Mouse (Mus musculus) adrenal gland, postnatal 10 days (tissue): ENCODE measurements around the gene Rpusd3. TPM values are rescaled to one million over a fixed set of nuclear protein-coding genes. Genes with fewer than 3 reads are reported as not detected.

Source experiments
- DNase-seq: peaks from one replicate; pipeline ENCODE4 v3.0.0; 2021; ENCODE audit warnings: mixed read lengths
- total RNA-seq, 2 experiments: library from RNA; stranded (reverse); gene quantifications; 2 replicates each; pipeline ENCODE4 v1.2.3; 2021

Gene Rpusd3
- total RNA-seq, 2 experiments from 2014 or later = 16.4 to 24.4 TPM

DNA sequence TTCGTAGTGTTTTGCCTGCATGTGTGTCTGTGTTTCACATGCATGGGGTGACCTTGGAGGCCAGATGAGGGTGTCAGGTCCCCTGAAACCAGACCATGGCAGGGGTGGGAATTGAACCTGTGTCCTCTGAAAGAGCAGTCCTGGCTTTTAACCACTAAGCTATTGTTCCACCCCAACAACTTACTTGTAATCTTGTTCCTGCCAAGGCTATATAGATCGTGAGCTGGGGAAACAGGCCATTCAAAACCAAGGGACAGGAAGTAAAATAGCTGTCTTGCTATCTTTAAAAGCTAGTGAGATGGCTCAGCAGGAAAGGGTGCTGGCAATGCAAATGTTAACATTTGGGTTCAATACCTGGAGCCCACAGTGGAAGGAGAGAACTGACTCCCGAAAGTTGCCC, 10.8 kb upstream of the Rpusd3 start:
- no peak for DNase-seq

DNA sequence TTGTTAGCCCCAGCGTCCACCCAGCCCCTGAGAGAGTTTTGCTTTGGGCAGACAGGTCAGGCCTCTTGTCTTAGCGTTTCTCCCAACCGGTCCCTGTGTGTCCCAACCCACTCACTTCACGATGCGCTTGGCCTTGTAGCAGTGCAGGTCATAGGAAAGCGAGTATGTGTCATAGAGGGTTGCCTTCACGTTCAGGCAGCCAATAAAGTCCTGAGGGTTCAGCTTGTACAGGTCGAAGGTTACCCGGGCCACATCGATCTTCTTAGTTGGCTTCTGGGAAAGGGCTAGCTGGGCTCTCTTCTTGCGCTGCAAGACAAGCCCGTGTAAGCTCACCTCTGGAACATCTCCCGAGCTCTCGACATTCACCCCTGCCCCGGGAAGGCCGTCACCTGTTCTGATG, 8.9 kb upstream of the Rpusd3 start:
- DNase-seq = no peak

DNA sequence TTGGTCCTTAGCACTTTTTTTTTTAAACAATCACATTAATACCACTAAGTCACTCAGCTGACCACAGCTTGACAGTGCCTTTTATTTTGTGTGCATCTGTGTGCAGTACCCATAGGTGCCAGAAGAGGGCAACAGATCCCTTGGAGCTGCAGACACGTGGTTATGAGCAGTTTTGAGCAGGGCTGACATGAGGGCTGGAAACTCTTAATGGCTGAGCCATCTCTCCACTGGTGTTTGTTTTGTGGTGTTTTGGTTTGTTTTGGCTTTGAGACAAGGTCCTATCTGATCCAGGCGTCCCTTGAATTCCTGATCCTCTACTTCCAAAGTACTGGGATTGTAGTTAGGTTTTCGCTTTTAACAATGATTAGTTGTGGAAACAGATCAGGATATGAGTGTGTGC, 8.3 kb upstream of the Rpusd3 start:
- DNase-seq = peak; percentile 65

DNA sequence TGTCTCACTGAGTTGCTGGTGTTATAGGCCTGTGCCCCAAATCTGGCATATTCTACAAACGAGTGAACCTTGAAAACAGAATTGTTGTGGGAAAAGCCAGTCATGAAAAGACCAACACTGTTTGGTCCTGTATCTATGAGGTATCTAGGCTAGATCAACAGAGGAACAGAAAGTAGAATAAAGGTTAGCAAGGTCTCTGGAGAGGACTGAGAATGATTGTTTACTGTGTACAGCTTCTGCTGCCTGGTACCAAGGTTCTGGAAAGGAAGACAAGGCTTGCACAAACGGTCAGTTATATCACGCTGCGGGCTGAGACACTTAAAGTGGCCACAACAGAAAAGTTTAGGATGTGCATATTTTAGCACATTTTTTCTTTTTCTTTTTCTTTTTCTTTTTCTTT, 7.6 kb upstream of the Rpusd3 start:
- DNase-seq = no peak

DNA sequence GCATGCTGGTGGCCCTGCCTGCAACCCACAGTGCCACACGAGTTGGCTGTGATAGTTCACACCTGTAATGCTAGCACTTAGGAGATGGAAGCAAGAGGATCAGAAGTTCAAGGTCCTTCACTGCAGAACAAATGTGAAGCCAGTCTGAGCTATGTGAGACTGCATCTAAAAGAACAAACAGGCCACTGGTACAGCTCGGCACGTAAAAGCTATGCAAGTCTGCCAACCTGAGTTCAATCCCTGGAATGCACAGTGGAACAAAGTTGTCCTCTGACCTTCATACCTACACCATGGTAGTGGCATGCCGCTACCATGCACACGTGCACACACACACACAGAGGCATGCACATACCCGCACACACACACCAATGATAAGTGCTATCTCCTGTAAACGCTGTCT, 5.0 kb upstream of the Rpusd3 start:
- no peak for DNase-seq

DNA sequence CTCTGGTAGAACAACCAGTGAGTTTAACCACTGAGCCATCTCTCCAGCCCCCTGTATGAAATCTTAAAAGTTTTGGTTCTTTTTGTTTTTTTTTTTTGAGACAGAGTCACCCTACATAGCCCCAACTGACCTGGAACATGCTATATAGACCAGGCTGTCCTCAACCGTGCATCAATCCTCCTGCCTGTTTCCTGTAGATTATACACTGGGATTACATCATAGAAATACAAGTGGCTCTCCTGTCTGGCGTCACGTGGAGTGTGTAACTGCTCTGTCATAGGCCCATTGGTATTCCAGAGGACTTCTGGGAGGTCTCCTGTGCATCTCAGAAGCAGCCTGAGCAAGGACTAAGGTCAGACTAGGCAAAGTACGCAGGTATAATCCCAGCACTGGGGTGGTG, 3.9 kb upstream of the Rpusd3 start:
- DNase-seq = no peak

DNA sequence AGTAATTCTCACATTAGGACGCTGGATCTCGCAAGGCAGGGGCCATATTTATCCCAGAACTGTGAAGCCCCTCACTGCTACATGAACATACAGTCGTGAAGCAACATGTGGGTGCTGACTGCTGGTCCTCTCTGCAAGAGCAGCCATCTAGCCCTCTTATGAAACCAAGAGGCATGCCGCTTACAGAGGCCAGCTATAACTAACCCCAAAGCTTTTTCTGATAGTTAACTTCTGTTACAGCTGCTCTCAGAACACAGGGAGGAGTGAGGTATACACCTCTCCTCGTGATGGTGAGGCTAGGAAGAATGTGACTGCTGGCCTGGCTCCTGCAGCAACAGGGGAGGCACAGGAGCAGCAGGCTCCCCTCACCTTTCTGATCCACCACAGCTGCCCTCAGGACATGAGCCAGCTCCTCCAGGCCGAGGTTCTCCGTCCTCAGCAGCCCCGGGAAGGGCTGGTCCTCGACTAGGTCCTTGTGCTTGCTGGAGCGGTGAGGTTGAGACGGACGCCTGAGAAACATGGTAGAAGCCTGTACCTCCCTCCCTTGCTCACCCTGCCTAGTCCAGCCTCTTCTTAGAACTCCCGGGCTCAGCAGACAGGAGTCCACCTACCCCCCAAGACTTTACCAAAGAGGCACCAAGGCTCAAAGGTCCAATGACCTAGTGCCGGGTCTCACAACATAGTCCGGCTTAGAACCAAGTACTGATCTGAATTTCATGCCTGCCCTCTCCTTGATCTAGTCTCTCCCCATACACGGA, 520 bp downstream of the Rpusd3 start:
- DNase-seq = no peak

DNA sequence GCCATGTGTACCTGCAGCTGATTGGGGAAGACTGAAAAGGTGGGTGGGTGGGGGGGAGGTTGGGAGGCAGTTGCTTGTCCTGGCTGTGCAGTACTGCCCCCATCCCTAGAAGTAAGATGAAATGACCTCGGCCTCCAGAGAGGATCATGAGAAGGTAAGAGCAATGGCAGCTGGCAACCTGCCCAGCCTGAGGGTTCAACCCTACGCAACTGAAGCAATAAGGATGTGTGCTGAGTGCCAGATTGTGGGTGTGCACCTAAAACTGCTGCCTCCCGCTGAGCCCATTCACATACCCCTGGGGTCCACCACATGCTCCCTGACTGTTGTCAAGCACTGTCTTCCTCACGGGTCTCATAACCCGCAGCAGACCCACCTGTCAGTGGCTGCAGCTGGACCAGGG, 2.7 kb downstream of the Rpusd3 start:
- DNase-seq = no peak

DNA sequence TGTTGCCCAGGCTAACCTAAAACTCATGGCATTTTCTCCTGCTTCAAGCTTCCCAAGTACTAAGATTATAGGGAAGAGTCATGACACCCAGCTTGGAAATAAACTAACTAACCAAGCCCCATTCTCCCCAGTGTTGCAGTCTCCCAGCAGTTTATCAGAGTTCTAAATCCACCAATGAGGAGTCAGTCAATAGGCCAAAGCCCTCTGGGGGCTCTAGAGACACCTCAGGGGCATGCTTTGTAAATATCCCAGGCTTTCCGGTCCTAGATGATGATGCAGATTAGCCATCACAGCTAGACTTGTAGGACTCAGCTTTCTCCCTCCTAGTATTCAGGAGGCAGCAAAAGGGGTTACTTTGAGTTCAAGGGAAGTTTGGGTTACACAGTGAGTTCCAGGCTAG, 9.1 kb downstream of the Rpusd3 start:
- DNase-seq = no peak

DNA sequence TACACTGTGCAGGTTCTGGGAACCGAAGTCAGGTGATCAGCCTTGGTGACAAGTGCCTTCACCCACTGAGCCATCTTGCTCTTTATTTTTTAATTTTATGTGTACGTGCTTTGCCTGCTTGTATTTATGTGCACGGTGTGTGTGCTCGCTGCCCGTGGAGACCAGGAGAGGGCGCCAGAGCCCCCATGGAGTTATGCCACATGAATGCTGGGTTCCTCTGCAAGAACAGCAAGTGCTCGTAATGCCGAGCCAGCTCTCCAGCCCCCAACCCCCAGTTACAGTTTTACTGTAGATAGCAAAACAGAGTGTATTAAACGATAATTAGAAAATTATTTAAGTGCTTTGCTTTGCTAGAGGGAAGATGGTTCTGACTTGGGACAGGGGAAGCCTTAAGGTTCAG, 12.5 kb downstream of the Rpusd3 start:
- no peak for DNase-seq

DNA sequence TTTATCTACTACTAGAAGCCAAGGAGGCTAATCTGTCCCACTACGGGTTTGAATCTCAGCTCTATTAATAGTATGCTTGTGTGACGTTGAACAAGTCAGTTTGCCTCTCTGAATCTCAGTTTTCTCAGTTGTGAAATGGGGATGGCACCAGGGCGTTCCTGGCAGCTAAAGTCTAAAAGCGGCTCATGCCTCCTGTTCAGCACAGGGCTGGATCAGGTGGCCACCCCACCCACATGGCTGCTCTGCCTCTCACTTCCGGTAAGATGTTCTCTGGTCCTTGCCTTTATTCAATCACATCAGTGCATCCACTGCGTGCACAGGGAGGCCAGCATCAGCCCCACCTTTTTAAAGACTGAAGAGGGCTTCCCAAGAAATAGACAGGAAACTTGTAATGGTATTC, 13.7 kb downstream of the Rpusd3 start:
- no peak for DNase-seq

DNA sequence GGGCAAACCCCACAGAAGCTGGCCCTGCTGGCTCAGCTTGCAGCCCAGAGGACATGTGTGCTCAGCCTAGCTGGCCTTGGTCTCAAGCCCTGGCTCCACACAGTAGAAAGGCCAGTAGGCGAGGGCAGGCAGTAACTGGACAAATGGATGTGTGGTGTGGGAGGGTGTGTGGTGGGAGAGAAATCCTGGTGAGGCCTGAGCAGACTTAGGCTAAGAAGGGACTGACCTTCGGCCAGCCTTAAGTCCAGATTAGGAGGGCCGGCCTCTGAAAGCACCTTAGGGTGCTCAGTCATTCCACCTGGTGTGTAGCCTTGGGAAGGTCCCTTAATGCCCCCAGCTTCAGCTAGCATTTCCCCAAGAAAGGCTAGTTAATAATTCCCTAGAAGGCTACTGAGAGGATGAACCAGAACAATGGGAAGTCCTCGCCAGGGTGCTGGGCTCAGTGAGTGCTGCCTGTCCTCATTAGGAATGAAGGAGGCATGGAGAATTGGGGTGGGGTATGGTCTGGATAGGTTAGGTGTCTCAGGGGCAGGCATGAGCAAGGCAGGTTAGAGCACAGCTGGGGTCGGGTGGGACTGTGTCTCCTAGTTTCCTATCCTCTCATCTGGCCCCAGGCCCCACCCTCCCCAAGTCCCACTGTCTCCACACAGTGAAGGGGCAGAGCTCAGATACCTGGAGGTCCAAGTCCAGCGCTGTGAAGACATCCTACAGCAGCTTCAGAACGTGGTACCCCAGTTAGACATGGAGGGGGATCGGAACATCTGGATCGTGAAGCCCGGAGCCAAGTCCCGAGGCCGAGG, 14.3 kb downstream of the Rpusd3 start:
- no peak for DNase-seq

DNA sequence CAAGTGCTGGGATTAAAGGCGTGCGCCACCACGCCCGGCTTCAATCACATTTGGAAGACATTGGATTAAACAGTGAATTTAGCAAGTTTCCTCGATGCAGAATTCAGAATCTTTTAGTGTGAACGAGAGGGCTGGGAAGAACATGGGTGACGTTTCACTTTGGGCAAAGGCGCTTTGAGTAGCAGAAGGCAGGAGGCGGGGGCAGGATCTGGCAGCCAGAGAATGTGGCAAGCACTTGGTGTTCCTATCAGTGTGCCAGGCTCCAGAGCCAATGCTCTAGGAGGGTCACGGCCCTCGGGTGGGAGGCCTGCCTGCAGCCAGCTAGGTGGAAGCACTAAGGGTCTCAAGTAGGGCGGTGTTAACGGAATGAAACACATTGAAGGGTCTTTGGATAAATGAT, 17.0 kb downstream of the Rpusd3 start:
- DNase-seq = no peak

DNA sequence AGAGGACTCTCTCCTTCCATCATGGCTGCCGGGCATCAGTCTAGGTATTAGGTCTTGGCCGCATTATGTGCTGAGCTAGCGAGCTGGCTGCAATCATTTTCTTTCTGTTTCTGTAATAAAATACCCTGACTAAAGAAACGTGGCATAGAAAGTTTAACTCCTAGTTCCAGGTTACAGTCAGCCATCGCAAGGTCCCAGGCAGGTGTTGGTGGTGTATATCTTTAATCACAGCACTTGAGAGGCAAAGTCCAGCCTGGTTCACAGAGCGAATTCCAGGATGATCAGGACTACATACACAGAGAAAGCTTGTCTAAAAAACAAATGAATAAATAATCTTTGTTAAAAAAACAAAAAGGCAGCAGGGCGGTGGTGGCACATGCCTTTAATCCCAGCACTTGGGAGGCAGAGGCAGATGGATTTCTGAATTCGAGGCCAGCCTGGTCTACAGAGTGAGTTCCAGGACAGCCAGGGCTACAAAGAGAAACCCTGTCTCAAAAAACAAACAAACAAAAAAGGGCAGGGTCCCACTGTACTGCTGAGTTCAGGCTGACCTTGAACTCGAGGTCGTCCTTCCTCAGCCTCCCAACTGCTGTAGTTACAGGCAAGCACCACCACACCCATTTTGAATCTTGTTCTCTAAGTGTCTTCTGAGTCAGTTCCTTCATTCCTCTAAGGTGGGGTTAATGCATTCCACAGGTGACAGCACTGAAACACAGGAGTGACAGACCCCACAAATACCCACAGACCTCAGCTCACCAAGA, 22.7 kb downstream of the Rpusd3 start:
- DNase-seq = no peak

DNA sequence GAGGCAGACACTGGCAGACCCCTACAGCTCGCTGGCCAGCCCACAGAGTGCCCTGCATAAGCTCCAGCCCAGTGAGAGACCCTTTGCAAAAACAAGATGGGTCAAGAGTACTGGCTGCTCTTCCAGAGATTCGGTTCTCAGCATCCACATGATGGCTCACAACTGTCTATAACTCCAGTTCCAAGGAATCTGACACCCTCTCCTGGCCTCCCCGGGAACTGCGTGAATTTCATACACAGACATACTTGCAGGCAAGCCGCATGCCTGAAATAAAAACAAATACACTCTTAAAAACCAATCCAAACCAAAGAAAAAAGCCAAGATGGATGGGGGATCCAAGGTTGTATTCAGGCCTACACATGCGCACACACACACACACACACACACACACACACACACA, 23.6 kb downstream of the Rpusd3 start:
- DNase-seq = no peak

DNA sequence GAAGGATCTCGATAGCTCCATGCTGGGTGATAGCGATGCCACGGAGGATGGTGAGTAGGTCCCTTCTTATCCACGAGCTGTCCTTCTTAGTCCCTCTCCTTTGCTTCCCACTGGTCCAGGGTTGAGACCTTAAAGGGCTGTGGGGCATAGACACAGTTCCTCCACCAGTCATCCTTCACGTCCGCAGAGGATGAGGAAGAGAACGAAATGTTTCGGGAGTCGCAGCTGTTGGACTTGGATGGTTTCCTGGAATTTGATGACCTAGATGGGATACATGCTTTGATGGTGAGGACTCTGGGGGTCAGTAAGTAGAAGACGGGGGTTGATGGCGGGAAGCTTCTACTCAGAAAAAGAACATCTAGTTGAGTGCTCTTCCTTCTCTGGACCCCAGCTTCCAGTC, 24.3 kb downstream of the Rpusd3 start:
- DNase-seq = no peak

DNA sequence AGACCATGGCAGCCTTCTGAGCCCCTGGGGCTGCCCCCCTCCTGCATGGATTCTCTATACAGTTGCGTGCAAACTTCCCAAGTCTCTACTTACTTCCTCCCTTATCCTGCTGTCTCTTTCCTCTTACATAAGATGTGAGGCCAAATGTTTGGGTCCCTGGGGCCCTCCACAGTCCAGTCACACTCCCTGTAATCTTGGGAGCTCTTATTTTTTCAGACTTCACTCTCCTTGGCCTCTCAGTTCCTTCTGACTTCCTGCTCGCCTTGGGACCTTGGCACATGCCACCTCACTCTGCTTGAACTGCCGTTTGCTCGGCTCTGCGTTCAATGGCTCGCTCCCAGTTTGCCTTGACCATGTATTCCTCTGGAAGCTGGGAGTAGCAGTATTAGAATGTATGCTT, 25.2 kb downstream of the Rpusd3 start:
- peak; percentile 26 for DNase-seq

DNA sequence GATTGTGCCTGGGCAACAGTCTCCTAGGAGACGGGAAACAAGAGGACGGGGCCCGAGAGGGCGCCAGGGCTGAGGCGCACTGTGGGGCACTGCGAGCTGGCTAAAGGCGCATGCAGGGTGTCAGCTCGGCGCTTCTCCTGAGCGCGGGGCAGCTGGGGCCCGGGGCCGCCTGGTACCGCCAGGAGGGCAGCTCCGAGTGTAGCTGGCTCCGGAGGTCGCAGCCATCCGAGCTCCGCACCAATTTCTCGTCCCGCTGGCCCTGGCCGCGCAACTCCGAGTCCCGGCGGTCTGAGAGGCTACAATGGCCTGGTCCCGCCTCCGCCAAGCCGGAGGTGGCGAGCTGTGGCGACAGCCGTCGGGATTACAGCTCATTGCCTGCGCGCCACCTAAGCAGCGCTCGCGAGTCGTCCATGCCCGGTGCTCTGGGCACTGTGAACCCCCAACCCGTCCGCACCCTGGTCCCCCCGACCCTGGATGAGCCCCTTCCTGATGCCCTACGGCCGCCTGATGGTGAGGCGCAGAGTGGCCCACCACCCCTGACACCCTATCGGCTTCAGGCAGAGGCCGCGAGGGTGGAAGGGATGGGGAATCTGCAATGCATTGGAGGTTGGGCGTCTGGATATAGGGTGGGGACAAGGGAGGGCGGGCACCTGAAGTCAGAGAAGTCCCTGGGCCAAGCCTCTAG, 26.6 kb downstream of the Rpusd3 start:
- peak; percentile 72 for DNase-seq

DNA sequence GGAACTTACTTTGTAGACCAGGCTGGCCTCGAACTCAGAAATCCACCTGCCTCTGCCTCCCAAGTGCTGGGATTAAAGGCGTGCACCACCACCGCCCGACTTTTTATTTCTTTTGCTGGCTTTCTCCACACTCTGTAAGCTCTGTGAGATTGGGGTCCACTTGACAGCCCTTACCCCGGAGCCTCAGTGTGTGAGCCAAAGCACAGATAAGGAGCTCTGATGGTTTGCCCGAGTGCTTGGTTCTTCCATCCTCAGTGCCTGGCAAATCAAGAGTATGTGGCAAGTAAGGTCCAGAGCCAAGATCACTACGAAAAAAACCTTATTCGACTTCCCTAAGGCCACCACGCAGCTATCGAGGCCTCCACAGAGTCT, 27.1 kb downstream of the Rpusd3 start:
- DNase-seq = no peak

DNA sequence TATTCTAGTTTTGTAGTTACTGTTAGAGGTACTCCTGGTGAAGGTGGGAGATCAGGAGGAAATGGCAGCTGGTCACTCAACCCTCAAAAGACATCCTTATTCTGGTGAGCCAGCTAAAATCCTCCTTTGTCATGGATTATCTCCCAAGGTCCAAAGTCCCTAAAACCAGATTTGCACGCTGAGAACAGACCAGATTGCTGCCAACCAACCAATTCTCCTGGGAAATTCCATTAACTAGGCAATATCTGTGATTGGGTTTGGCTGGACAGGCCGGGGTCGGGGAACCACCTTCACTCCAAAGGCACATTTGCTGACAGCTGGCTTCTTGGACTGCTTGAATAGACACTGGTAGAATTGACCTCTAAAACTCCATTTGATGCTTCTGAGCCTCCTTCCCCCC, 28.4 kb downstream of the Rpusd3 start:
- no peak for DNase-seq

DNA sequence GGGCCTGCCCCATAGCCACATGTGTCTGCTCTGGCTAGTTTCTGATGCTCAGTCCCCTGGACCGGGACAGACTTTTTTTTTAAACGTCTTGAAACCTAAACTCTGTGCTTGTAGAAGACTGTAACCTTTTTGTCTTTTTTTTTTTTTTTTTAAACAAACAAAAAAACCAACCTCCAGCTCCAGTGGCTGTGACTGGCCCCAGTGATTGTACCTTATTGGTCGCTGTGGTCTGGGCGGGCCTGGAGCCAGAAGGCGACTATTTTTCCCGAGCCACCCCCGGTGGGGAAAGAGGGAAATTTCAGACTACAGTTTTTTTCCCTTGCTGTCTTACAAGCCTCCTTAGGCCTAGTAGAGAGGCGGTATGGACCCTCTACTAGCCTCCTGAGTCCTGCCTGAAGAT, 30.2 kb downstream of the Rpusd3 start, which contains the start of gene Ttll3:
TSS of gene Ttll3 (plus strand) at position 301 of the 400 bp plus-strand sequence.
- DNase-seq = no peak

DNA sequence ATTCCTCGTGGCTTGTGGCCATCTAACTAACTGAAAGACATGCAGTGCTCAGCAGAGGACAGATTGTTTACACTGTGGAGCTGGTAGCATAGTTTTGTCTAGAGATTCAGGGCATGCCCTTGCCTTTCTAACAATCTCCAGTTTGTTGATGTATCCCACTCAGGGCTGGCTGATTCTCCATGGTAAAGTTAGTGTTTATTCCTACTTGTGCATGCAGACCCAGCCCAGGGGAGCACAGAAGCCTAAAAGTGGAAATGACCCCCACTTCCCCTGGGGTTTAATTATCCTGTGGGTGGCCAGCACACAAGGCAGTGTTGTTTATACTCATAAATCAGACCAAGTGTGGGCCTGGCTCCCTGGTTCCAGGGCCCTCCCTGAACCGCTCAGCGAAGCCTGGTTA, 33.1 kb downstream of the Rpusd3 start:
- no peak for DNase-seq
